Mouse (Mus musculus) hindbrain, embryonic 11.5 days (tissue): ENCODE results near the gene Tead1. TPM values are rescaled to one million over a fixed set of nuclear protein-coding genes. Genes with fewer than 3 reads are reported as not detected.

ENCODE experiments used
- ATAC-seq: fragments of 200-750 bp; cut with Nextera tagmentation; 2 replicates; pipeline ENCODE4 v1.8.0; 2017; ENCODE audit warnings: mild to moderate bottlenecking, moderate TSS enrichment, moderate library complexity; ENCODE audit not compliant: low FRiP score
- DNase-seq: peaks from one replicate; pipeline ENCODE4 v3.0.0-alpha.2; 2015; ENCODE audit warnings: low spot score
- H3K27ac ChIP-seq: fragments of 300-500 bp; sonication (generic); 2 replicates; pipeline ENCODE4 v1.5.1; 2014; ENCODE audit warnings: mild to moderate bottlenecking, low read depth, low read length
- H3K27me3 ChIP-seq: fragments of 300-500 bp; sonication (generic); 2 replicates; pipeline ENCODE4 v1.6.1; 2014; ENCODE audit warnings: mild to moderate bottlenecking, low read length, moderate library complexity, mixed read lengths; ENCODE audit not compliant: control insufficient read depth, insufficient read depth
- H3K36me3 ChIP-seq: fragments of 300-500 bp; sonication (generic); 2 replicates; pipeline ENCODE4 v1.6.1; 2014; ENCODE audit warnings: mild to moderate bottlenecking, low read length, moderate library complexity, mixed read lengths; ENCODE audit not compliant: control insufficient read depth, insufficient read depth
- H3K4me1 ChIP-seq: fragments of 300-500 bp; sonication (generic); replicated peaks from 2 replicates; pipeline ENCODE4 v1.6.1; 2014; ENCODE audit warnings: low read length, mixed read lengths; ENCODE audit not compliant: control insufficient read depth, insufficient read depth
- H3K4me2 ChIP-seq: fragments of 300-500 bp; sonication (generic); replicated peaks from 2 replicates; pipeline ENCODE4 v1.6.1; 2014; ENCODE audit warnings: mild to moderate bottlenecking, low read depth, low read length
- H3K4me3 ChIP-seq: fragments of 300-500 bp; sonication (generic); 2 replicates; pipeline ENCODE4 v1.5.1; 2014; ENCODE audit warnings: low read depth, low read length
- H3K9ac ChIP-seq: fragments of 300-500 bp; sonication (generic); 2 replicates; pipeline ENCODE4 v1.6.1; 2014; ENCODE audit warnings: low read depth, low read length
- H3K9me3 ChIP-seq: fragments of 300-500 bp; sonication (generic); 2 replicates; pipeline ENCODE4 v1.6.1; 2016; ENCODE audit warnings: low read length; ENCODE audit not compliant: control insufficient read depth
- WGBS: fragments of 180-500 bp; shearing (Covaris S2); extraction: QIAGEN DNeasy Blood & Tissue Kit; methylation state at CpG from one replicate; pipeline ENCODE4 v1.1.7; 2014; 5-methylcytosine and 5-hydroxymethylcytosine counted together
- polyA plus RNA-seq: library from polyadenylated mRNA; unstranded; fragments of >200 nt; fragmentation: Nextera tagmentation; extraction: Ambion mirVana; gene quantifications from 2 replicates; pipeline ENCODE4 v1.2.1, GENCODE M21; 2014

Tead1 gene
- polyA plus RNA-seq, 1 experiment from 2014 or later, result 23.2 TPM

- Histone ChIP-seq H3K4me2 (no peak overlapping the region), H3K36me3 (no peaks in the 10 kb centered on the region), H3K9me3 (no peaks in the 10 kb centered on the region), H3K9ac (no peak overlapping the region), H3K4me1 (no peaks in the 10 kb centered on the region; the same call in 1 of the 2 replicates), H3K27me3 (no peaks in the 10 kb centered on the region), H3K27ac (no peak overlapping the region), H3K4me3 (no peak overlapping the region)
- 75% methylated on average over 8 of the region's 8 CpGs for WGBS
- DNase-seq (no peak), ATAC-seq (no peak)
These were observed 52.5 kb downstream of the Tead1 start for GRCm38 (mm10) chr7:112731584-112731983.

GRCm38 (mm10) chr7:112739174-112739573, 60.1 kb downstream of the Tead1 start:
- no peak overlapping the region for H3K27ac ChIP-seq
- DNase-seq (no peak), ATAC-seq (no peak)
- H3K36me3 ChIP-seq, result no peaks in the 10 kb centered on the region
- WGBS, result 80% methylated on average over 6 of the region's 6 CpGs
- no peak overlapping the region for H3K4me3 ChIP-seq
- peaks cover 26% of the 10 kb centered on the region for H3K4me1 ChIP-seq
- no peaks in the 10 kb centered on the region for H3K9me3 ChIP-seq
- H3K4me2 ChIP-seq, result no peak overlapping the region
- no peaks in the 10 kb centered on the region for H3K27me3 ChIP-seq
- no peak overlapping the region for H3K9ac ChIP-seq

GRCm38 (mm10) chr7:112741790-112742189, 62.7 kb downstream of the Tead1 start:
- Histone ChIP-seq H3K9me3 (no peaks in the 10 kb centered on the region), H3K4me1 (peaks cover 26% of the 10 kb centered on the region), H3K27ac (peak overlapping the region; percentile 48), H3K36me3 (no peaks in the 10 kb centered on the region), H3K27me3 (no peaks in the 10 kb centered on the region), H3K9ac (no peak overlapping the region), H3K4me3 (no peak overlapping the region), H3K4me2 (no peak overlapping the region; the same call in 1 of the 2 replicates)
- 17% methylated on average over 12 of the region's 12 CpGs for WGBS
- ATAC-seq, result peak; percentile 39
- peak; percentile 43 for DNase-seq

- WGBS, result 15% methylated on average over 7 of the region's 7 CpGs
- Histone ChIP-seq H3K4me3 (no peak overlapping the region), H3K9ac (no peak overlapping the region; the same call in 1 of the 2 replicates), H3K27me3 (no peaks in the 10 kb centered on the region), H3K9me3 (no peaks in the 10 kb centered on the region), H3K36me3 (no peaks in the 10 kb centered on the region), H3K27ac (0 out of 2 replicates have a peak overlapping the region, but pooled peaks have one; percentile 51), H3K4me2 (no peak overlapping the region), H3K4me1 (peaks cover 26% of the 10 kb centered on the region)
- no peak for ATAC-seq
- DNase-seq, result no peak
These were observed 63.9 kb downstream of the Tead1 start for GRCm38 (mm10) chr7:112743063-112743462.

GRCm38 (mm10) chr7:112743621-112744395, 64.7 kb downstream of the Tead1 start:
- Histone ChIP-seq H3K4me2 (peak overlapping the region; percentile 5; the same call in 1 of the 2 replicates), H3K27ac (peak overlapping the region; percentile 51; the same call in 1 of the 2 replicates), H3K4me1 (peaks cover 26% of the 10 kb centered on the region), H3K9ac (peak overlapping the region; percentile 31), H3K4me3 (no peak overlapping the region), H3K9me3 (no peaks in the 10 kb centered on the region), H3K36me3 (no peaks in the 10 kb centered on the region), H3K27me3 (no peaks in the 10 kb centered on the region)
- DNase-seq, result peak; percentile 77
- WGBS, result 2% methylated on average over 11 of the region's 11 CpGs
- ATAC-seq, result peak; percentile 80

- H3K9me3 ChIP-seq, result no peaks in the 10 kb centered on the region
- no peak for ATAC-seq
- H3K9ac ChIP-seq, result no peak overlapping the region
- H3K4me3 ChIP-seq, result no peak overlapping the region
- no peak overlapping the region for H3K4me2 ChIP-seq
- H3K4me1 ChIP-seq, result peaks cover 13% of the 10 kb centered on the region
- H3K27ac ChIP-seq, result no peak overlapping the region
- 73% methylated on average over 3 of the region's 3 CpGs for whole genome bisulfite sequencing
- peak; percentile 44 for DNase-seq
- no peaks in the 10 kb centered on the region for H3K36me3 ChIP-seq
- no peaks in the 10 kb centered on the region for H3K27me3 ChIP-seq
These were observed 68.1 kb downstream of the Tead1 start for GRCm38 (mm10) chr7:112747187-112747586.

GRCm38 (mm10) chr7:112747836-112748235, 68.7 kb downstream of the Tead1 start:
- no peak overlapping the region for H3K4me2 ChIP-seq
- 83% methylated on average over 3 of the region's 3 CpGs for WGBS
- H3K27me3 ChIP-seq, result no peaks in the 10 kb centered on the region
- no peaks in the 10 kb centered on the region for H3K36me3 ChIP-seq
- no peak overlapping the region for H3K4me3 ChIP-seq
- ATAC-seq (no peak), DNase-seq (no peak)
- no peak overlapping the region for H3K27ac ChIP-seq
- no peak overlapping the region for H3K9ac ChIP-seq
- H3K4me1 ChIP-seq, result peaks cover 11% of the 10 kb centered on the region
- no peaks in the 10 kb centered on the region for H3K9me3 ChIP-seq

GRCm38 (mm10) chr7:112748327-112748726, 69.2 kb downstream of the Tead1 start:
- 93% methylated on average over 4 of the region's 4 CpGs for WGBS
- Histone ChIP-seq H3K9ac (no peak overlapping the region), H3K27ac (no peak overlapping the region), H3K36me3 (no peaks in the 10 kb centered on the region), H3K27me3 (no peaks in the 10 kb centered on the region), H3K9me3 (no peaks in the 10 kb centered on the region), H3K4me2 (no peak overlapping the region), H3K4me3 (no peak overlapping the region), H3K4me1 (peaks cover 7% of the 10 kb centered on the region)
- DNase-seq (no peak), ATAC-seq (no peak)

GRCm38 (mm10) chr7:112750101-112750500, 71.0 kb downstream of the Tead1 start:
- Histone ChIP-seq H3K27ac (no peak overlapping the region), H3K27me3 (no peaks in the 10 kb centered on the region), H3K36me3 (no peaks in the 10 kb centered on the region), H3K9ac (no peak overlapping the region), H3K9me3 (no peaks in the 10 kb centered on the region), H3K4me3 (no peak overlapping the region), H3K4me1 (no peaks in the 10 kb centered on the region), H3K4me2 (no peak overlapping the region)
- WGBS, result 89% methylated on average over 9 of the region's 9 CpGs
- ATAC-seq (no peak), DNase-seq (no peak)
